8 mouse cellular contexts compared by ENCODE assay signal in genomic region chr14:100284861-100285655, GRCm38 (mm10). TPM values are rescaled to one million over a fixed set of nuclear protein-coding genes. Genes with fewer than 3 reads are reported as not detected.
A peak's percentile ranks its signal among the peaks of the same experiment; 100 is the strongest.
DNase-seq lines count a peak whose midpoint lies in the region; ATAC-seq and TF ChIP-seq lines count a peak whose summit lies in the region.

No protein-coding gene starts in this region.

- peak overlapping the region; percentile 84 for H3K9ac ChIP-seq in hindbrain, postnatal 0 days (replicated peaks; ENCODE audit: low read length)

- peak; percentile 59 for DNase-seq in gastrocnemius, postnatal 10 days
- DNase-seq in hindbrain, postnatal 0 days (ENCODE audit: low spot score), result peak; percentile 85
- peak; percentile 52 to 61 for DNase-seq in left cerebral cortex, adult 8-10 months (ENCODE audit: low spot score in 2 of 2)
- DNase-seq in retina, postnatal 7 days (ENCODE audit: low read depth, low spot score), result peak; percentile 67
- DNase-seq in urinary bladder, postnatal 14 days (ENCODE audit: low spot score), result peak; percentile 24

- H3K4me2 ChIP-seq in hindbrain, postnatal 0 days (ENCODE audit: low read depth, low read length), result peak overlapping the region; percentile 99

- no peaks in the 10 kb centered on the region for H3K36me3 ChIP-seq in hindbrain, postnatal 0 days (ENCODE audit: insufficient read depth, low read length)

- peak overlapping the region; percentile 60 for H3K4me3 ChIP-seq in hindbrain, postnatal 0 days (ENCODE audit: low read length)

- H3K27ac ChIP-seq in hindbrain, postnatal 0 days, result peak overlapping the region; percentile 96

- WGBS in hindbrain, postnatal 0 days, result 0% methylated on average over 46 of the region's 48 CpGs

- no peak for TF ChIP-seq CTCF in hindbrain, postnatal 0 days (IDR thresholded peaks at IDR 0.05; ENCODE audit: low read depth)

- H3K9me3 ChIP-seq in hindbrain, postnatal 0 days (ENCODE audit: low read length), result no peaks in the 10 kb centered on the region

- H3K4me1 ChIP-seq in hindbrain, postnatal 0 days (ENCODE audit: insufficient read depth, low read length), result no peaks in the 10 kb centered on the region

- H3K27me3 ChIP-seq in hindbrain, postnatal 0 days (ENCODE audit: insufficient read depth, low read length), result no peaks in the 10 kb centered on the region

- peak; percentile 29 for ATAC-seq in activated CD4-positive, CD25-positive, alpha-beta regulatory T cell, adult 4 months
- peak; percentile 33 for ATAC-seq in common myeloid progenitor, adult 5-6 weeks (replicated peaks; ENCODE audit: low read depth, poor library complexity, severe bottlenecking)
- ATAC-seq in hindbrain, postnatal 0 days, result peak; percentile 82
- peak; percentile 48 for ATAC-seq in megakaryocyte, adult 5-6 weeks (ENCODE audit: poor library complexity, severe bottlenecking)

RNA-seq across cellular contexts. Expression of gene Klf12, which starts 0.6 kb away (rescaled TPM):
- polyA plus RNA-seq in activated CD4-positive, CD25-positive, alpha-beta regulatory T cell, adult 4 months (2017; shearing (Covaris generic)), result 1 to 10 TPM; 1.7 to 3.1 TPM
- 0.29 and 1.1 TPM in 2 replicates for total RNA-seq in common myeloid progenitor, adult 5-6 weeks (2017)
- 10 to 100 TPM; 11.8 to 14.2 TPM for total RNA-seq in gastrocnemius, postnatal 10 days (2021)
- 43.2 TPM in 2 replicates for total RNA-seq in hindbrain, postnatal 0 days (2014; rRNA removed)
- 19.5 and 21.1 TPM in 2 replicates for polyA plus RNA-seq in hindbrain, postnatal 0 days (2015; fragmentation: Nextera tagmentation; extraction: Ambion mirVana)
- 10 to 100 TPM; 44.0 to 61.2 (median 51.3) TPM for total RNA-seq in left cerebral cortex, adult 8-10 months (2022)
- total RNA-seq in megakaryocyte, adult 5-6 weeks (2015), result 0.75 TPM in 1 of 2 replicates, not detected in the other
- 0.11 and 0.16 TPM in 2 replicates for total RNA-seq in megakaryocyte, adult 5-6 weeks (2017)

Comparison
In these comparisons a context has a peak if more than half of its experiments do, and no peak if none do; other contexts are left out.
1. Peak in every context shown above with its lines: DNase-seq, ATAC-seq, H3K4me3 ChIP-seq and H3K27ac ChIP-seq.
2. ATAC-seq: peak in every context shown above with its lines; median percentile 82 in hindbrain, postnatal 0 days; 48 in megakaryocyte, adult 5-6 weeks; 33 in common myeloid progenitor, adult 5-6 weeks; 29 in activated CD4-positive, CD25-positive, alpha-beta regulatory T cell, adult 4 months.
3. DNase-seq: peak in every context shown above with its lines; median percentile 85 in hindbrain, postnatal 0 days; 67 in retina, postnatal 7 days; 59 in gastrocnemius, postnatal 10 days; 56 in left cerebral cortex, adult 8-10 months; 24 in urinary bladder, postnatal 14 days.